Mouse (Mus musculus): ENCODE data around the gene Spa17.

GRCm38 (mm10) chr9:37609558-37609957, 4.0 kb downstream of the Spa17 start:
- TF ChIP-seq FLI1 (IDR thresholded peaks at IDR 0.05; ENCODE audit: low read length): no peak
- no peak for TF ChIP-seq GATA1 (IDR thresholded peaks at IDR 0.05; ENCODE audit: borderline replicate concordance, low read length)

Measured in megakaryocyte, embryonic 14.5 days (primary cell).